Mouse (Mus musculus) liver, embryonic 11.5 days (tissue): Measurements from ENCODE around the gene Scarb2. TPM values are rescaled to one million over a fixed set of nuclear protein-coding genes. Genes with fewer than 3 reads are reported as not detected.
"Not testable (repeated sequence)": the region's sequence is repeated elsewhere in the genome, so short reads cannot be mapped to it uniquely, and the experiment has no call there.

Experiments
- ATAC-seq: fragments of 200-750 bp; cut with Nextera tagmentation; replicated peaks from 2 replicates; pipeline ENCODE4 v1.8.0; 2017; ENCODE audit warnings: moderate number of reproducible peaks, mild to moderate bottlenecking, moderate TSS enrichment, moderate library complexity; ENCODE audit not compliant: low FRiP score
- DNase-seq: peaks from one replicate; pipeline ENCODE4 v3.0.0-alpha.2; 2017; ENCODE audit warnings: low spot score
- H3K27ac ChIP-seq: fragments of 300-500 bp; sonication (generic); 2 replicates; pipeline ENCODE4 v1.5.1; 2014; ENCODE audit warnings: mild to moderate bottlenecking, low read depth, low read length, control low read depth
- H3K27me3 ChIP-seq: fragments of 300-500 bp; sonication (generic); replicated peaks from 2 replicates; pipeline ENCODE4 v1.6.1; 2014; ENCODE audit warnings: low read length, mixed read lengths; ENCODE audit not compliant: control insufficient read depth, insufficient read depth
- H3K36me3 ChIP-seq: fragments of 300-500 bp; sonication (generic); 2 replicates; pipeline ENCODE4 v1.6.1; 2014; ENCODE audit warnings: mild to moderate bottlenecking, low read length, moderate library complexity, mixed read lengths; ENCODE audit not compliant: control insufficient read depth, insufficient read depth
- H3K4me1 ChIP-seq: fragments of 300-500 bp; sonication (generic); replicated peaks from 2 replicates; pipeline ENCODE4 v1.6.1; 2014; ENCODE audit warnings: low read length, mixed read lengths; ENCODE audit not compliant: control insufficient read depth, insufficient read depth
- H3K4me2 ChIP-seq: fragments of 300-500 bp; sonication (generic); 2 replicates; pipeline ENCODE4 v1.6.1; 2014; ENCODE audit warnings: mild to moderate bottlenecking, control low read depth, moderate library complexity
- H3K4me3 ChIP-seq: fragments of 300-500 bp; sonication (generic); 2 replicates; pipeline ENCODE4 v1.5.1; 2014; ENCODE audit warnings: low read depth, low read length, control low read depth
- H3K9ac ChIP-seq: fragments of 300-500 bp; sonication (generic); 2 replicates; pipeline ENCODE4 v1.6.1; 2014; ENCODE audit warnings: low read depth, low read length, control low read depth
- H3K9me3 ChIP-seq: fragments of 300-500 bp; sonication (generic); 2 replicates; pipeline ENCODE4 v1.6.1; 2016; ENCODE audit warnings: low read length, inconsistent platforms, mixed read lengths; ENCODE audit not compliant: control insufficient read depth
- WGBS: fragments of 180-500 bp; shearing (Covaris S2); extraction: QIAGEN DNeasy Blood & Tissue Kit; methylation state at CpG from one replicate; pipeline ENCODE4 v1.1.7; 2014; 5-methylcytosine and 5-hydroxymethylcytosine counted together
- polyA plus RNA-seq: library from polyadenylated mRNA; unstranded; fragments of >200 nt; fragmentation: Nextera tagmentation; extraction: Ambion mirVana; gene quantifications from 2 replicates; pipeline ENCODE4 v1.2.1, GENCODE M21; 2014

Scarb2 gene
- 5.7 and 7.0 TPM in 2 replicates for polyA plus RNA-seq

- Histone ChIP-seq H3K9me3 (no peaks in the 10 kb centered on the region), H3K27me3 (no peaks in the 10 kb centered on the region), H3K4me1 (peaks cover 11% of the 10 kb centered on the region), H3K9ac (peak within 1 kb of the TSS; percentile 59), H3K4me2 (peak within 1 kb of the TSS; percentile 87), H3K4me3 (peak within 1 kb of the TSS; percentile 60), H3K36me3 (no peaks in the 10 kb centered on the region), H3K27ac (peak within 1 kb of the TSS; percentile 44; the same call in 1 of the 2 replicates)
- ATAC-seq (no peak), DNase-seq (no peak)
Measured at GRCm38 (mm10) chr5:92506733-92507132, at the start of gene Scarb2. Gene Scarb2 (minus strand): TSS chr5:92506833.

- H3K9me3 ChIP-seq: no peaks in the 10 kb centered on the region
Measured at GRCm38 (mm10) chr5:92555905-92556304, 49.3 kb upstream of the Scarb2 start.

DNA sequence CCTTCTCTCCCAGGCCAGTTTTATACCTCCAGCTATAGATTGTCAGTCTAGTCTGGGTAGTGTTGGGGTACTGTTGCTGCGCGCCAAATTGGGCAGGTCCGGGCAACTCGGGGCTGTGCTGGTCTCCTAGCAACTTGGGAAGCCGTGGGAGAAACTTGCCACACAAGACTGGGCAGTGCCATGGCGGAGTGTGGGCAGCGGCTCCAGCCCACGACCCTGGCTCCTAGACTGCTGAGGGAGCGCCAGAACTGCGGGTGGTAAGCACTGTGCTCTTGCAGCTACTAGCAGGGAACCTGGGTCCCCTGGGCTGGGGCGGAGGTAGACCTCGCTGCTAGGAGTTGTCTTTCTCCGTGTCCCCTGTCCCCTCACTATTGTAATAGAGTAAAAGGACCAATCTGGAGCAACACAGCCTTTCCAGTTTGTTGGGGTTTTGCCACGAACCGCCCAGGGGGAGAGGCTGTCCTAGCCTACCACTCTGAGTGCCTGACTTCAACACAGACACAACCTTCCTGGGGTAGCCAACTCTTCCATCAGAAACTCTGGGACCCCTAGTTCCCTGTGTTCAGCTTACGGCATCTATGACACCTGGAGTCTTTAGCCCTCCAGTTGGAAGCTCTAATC, 48.4 kb upstream of the Scarb2 start, which contains the start of gene Fam47e:
Gene Fam47e, plus strand, starts transcription at position 179 of the 621 bp plus-strand sequence.
- H3K4me3 ChIP-seq: no peak within 1 kb of the TSS
- H3K4me2 ChIP-seq: no peak within 1 kb of the TSS
- no peaks in the 10 kb centered on the region for H3K9me3 ChIP-seq
- H3K4me1 ChIP-seq: no peaks in the 10 kb centered on the region
- DNase-seq (no peak), ATAC-seq (no peak)
- H3K36me3 ChIP-seq: no peaks in the 10 kb centered on the region
- no peak within 1 kb of the TSS for H3K27ac ChIP-seq
- H3K27me3 ChIP-seq: no peaks in the 10 kb centered on the region
- WGBS: 71% methylated on average over 16 of the region's 16 CpGs
- no peak within 1 kb of the TSS for H3K9ac ChIP-seq

More at GRCm38 (mm10) chr5:92555905-92556304, 49.3 kb upstream of the Scarb2 start:
- H3K36me3 ChIP-seq: no peaks in the 10 kb centered on the region
- DNase-seq (no peak), ATAC-seq (no peak)
- no peaks in the 10 kb centered on the region for H3K4me1 ChIP-seq
- H3K9ac ChIP-seq: no peak overlapping the region
- no peak overlapping the region for H3K27ac ChIP-seq
- no peak overlapping the region for H3K4me3 ChIP-seq
- H3K4me2 ChIP-seq: no peak overlapping the region
- 94% methylated on average over 1 of the region's 1 CpGs for WGBS
- no peaks in the 10 kb centered on the region for H3K27me3 ChIP-seq

DNA sequence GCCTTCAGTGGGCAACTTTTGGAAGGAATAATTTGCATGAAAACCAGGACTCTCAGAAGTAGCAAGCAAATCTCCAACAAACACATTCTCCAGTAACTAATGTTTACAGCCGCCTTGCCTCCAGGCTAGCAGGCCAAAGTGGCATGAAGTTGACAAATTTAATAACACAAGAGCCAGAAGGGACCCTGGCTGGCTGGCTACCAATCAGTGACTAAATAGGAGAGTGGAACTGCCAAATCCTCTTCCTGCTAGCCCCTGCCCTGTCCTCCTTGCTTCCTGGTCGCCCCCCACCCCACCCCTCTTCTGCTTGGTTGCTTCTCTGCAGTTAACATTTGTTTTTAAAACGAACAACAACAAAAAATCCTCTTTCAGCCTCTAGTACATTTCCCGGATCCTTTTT, 47.8 kb upstream of the Scarb2 start:
- 80% methylated on average over 4 of the region's 4 CpGs for WGBS
- Histone ChIP-seq H3K4me2 (no peak overlapping the region), H3K9me3 (no peaks in the 10 kb centered on the region), H3K4me1 (no peaks in the 10 kb centered on the region), H3K4me3 (no peak overlapping the region), H3K36me3 (no peaks in the 10 kb centered on the region), H3K9ac (no peak overlapping the region), H3K27me3 (no peaks in the 10 kb centered on the region), H3K27ac (no peak overlapping the region)
- DNase-seq (no peak), ATAC-seq (no peak)

DNA sequence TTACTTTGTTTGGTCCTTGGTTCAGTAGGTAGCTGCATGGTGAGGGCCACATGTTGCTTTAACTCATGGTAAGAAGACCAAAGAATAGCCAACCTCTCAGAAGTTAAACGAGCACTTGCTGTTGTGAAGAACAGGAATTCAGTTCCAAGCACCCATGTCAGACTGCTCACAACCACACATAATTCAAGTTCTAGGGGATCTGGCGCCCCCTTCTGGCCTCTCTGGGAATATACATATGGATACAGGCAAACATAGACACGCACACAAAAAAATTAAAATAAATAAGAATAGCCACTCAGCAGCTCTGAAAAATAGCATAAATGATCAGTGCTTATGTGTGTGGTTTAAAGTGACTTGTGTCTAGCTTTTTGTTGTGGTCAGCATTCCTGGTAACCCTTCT, 47.3 kb upstream of the Scarb2 start:
- Histone ChIP-seq H3K4me2 (no peak overlapping the region), H3K4me1 (no peaks in the 10 kb centered on the region), H3K27ac (no peak overlapping the region), H3K4me3 (no peak overlapping the region), H3K36me3 (no peaks in the 10 kb centered on the region), H3K9me3 (no peaks in the 10 kb centered on the region), H3K9ac (no peak overlapping the region), H3K27me3 (no peaks in the 10 kb centered on the region)
- WGBS: 65% methylated on average over 3 of the region's 3 CpGs
- ATAC-seq (no peak), DNase-seq (no peak)

DNA sequence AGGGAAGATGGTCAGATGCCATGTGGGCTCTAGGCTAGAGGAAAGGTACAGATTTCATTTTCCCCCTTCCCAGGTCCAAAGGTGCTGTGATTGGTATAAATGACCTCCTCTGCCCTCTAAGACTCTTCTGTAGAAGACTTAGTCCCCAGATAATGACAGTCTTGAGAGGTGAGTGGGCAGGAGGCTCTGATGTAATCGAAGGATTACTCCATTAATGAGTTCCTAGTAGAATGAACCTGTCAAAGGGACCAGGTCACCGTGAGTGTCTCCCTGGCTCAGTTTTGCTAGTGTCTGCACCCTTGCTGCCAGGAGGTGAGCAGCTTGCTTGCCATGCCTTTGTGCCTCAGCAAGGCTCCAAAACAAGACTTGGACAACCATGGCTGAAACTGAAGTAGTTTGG, 46.0 kb upstream of the Scarb2 start:
- 88% methylated on average over 2 of the region's 2 CpGs for WGBS
- DNase-seq: no peak
- Histone ChIP-seq H3K27ac (no peak overlapping the region), H3K4me1 (no peaks in the 10 kb centered on the region), H3K27me3 (no peaks in the 10 kb centered on the region), H3K4me2 (no peak overlapping the region), H3K9me3 (no peaks in the 10 kb centered on the region), H3K36me3 (no peaks in the 10 kb centered on the region), H3K4me3 (no peak overlapping the region), H3K9ac (no peak overlapping the region)
- no peak for ATAC-seq

DNA sequence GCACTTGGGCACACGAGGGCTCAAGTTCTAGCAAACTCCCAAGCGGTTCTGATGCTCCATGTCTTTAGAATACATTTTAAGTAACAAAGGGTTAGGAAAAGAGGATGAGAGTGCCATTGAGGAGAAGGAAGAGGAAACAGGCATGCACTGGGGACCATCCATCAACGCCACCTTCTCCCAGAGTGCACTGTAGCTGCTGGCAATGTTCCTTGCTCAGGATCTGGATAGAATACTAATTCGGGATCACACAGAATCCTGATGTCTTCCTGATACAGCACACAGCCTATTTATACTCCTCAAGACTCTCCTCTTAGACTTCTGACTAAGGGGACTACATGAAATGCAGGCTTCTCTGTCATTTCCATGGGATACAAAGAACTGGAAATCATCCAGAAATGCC, 33.1 kb upstream of the Scarb2 start:
- no peaks in the 10 kb centered on the region for H3K36me3 ChIP-seq
- H3K27me3 ChIP-seq: no peaks in the 10 kb centered on the region
- DNase-seq (no peak), ATAC-seq (no peak)
- H3K4me1 ChIP-seq: no peaks in the 10 kb centered on the region
- 72% methylated on average over 4 of the region's 4 CpGs for WGBS
- H3K9ac ChIP-seq: no peak overlapping the region
- H3K4me3 ChIP-seq: no peak overlapping the region
- no peaks in the 10 kb centered on the region for H3K9me3 ChIP-seq
- no peak overlapping the region for H3K4me2 ChIP-seq
- no peak overlapping the region for H3K27ac ChIP-seq

GRCm38 (mm10) chr5:92524821-92525258, 18.2 kb upstream of the Scarb2 start:
- DNase-seq (no peak), ATAC-seq (no peak)
- no peak overlapping the region for H3K4me2 ChIP-seq
- H3K27ac ChIP-seq: no peak overlapping the region
- H3K9me3 ChIP-seq: no peaks in the 10 kb centered on the region
- no peak overlapping the region for H3K4me3 ChIP-seq
- no peak overlapping the region for H3K9ac ChIP-seq
- H3K36me3 ChIP-seq: no peaks in the 10 kb centered on the region
- no peaks in the 10 kb centered on the region for H3K4me1 ChIP-seq
- WGBS: 52% methylated on average over 6 of the region's 6 CpGs
- no peaks in the 10 kb centered on the region for H3K27me3 ChIP-seq

DNA sequence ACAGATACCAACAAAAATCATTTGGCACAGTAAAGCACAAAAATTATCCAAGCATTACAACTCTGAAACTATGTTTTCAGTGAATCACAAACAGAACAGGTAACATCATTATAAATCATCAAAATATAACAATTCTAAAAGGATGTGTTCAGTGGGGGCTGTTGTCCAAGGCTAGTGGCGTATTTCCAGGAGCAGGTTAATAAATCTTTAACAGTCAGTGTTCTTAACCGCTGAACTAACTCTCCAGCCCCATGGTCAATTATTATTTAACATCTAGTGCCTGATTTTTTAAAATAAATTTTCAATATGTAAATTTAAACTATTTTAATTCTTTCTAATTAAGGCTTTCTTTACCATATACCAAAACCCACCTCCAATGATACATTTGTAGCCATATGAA, 14.5 kb upstream of the Scarb2 start:
- not testable (repeated sequence) for H3K4me2 ChIP-seq, DNase-seq, H3K9ac ChIP-seq, H3K9me3 ChIP-seq, ATAC-seq, H3K4me1 ChIP-seq, H3K27me3 ChIP-seq, H3K4me3 ChIP-seq, H3K36me3 ChIP-seq, H3K27ac ChIP-seq
- 82% methylated on average over 2 of the region's 2 CpGs for WGBS
